Mouse (Mus musculus): Measurements from ENCODE around the gene Fgfr3. TPM values are rescaled to one million over a fixed set of nuclear protein-coding genes. Genes with fewer than 3 reads are reported as not detected.

The Fgfr3 gene
- total RNA-seq, 1 experiment from 2014 or later = 2.2 TPM

DNA sequence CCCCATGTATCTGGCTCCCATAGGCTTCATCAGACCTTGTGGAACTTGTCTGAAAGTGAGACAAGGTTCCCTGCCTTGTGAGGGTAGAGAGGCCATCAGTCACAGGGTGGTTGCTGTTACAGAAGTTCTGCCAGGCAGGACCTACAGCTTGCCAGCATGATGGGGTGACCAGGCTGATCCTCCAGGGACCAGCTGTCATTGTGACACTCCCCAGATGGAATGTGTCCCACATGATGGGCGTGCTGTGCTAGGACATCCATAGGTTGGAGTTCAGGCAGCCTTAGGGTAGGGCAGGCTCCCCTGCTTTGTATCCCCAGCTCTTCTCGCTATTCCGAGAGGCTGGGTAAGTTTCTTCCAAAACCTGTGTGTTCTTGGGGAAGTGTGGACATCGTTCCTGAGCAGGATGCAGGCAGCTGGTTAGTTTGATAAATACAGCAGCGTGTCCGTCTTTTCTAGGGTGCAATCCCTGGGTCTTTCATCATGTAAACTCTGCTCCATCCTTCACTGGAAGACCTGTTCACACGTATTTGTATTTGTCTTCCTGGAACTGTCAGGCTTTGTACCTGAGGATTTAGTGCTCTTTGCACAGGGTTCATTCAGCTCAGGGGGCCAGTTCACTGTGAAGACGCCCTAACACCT is 503 bp upstream of the Fgfr3 start:
- ATAC-seq (replicated peaks in 1 of 2; ENCODE audit: insufficient read depth in 1 of 2, low FRiP score in 2 of 2, low TSS enrichment in 1 of 2, low read depth in 1 of 2, poor library complexity in 2 of 2, severe bottlenecking in 2 of 2) = no peak

DNA sequence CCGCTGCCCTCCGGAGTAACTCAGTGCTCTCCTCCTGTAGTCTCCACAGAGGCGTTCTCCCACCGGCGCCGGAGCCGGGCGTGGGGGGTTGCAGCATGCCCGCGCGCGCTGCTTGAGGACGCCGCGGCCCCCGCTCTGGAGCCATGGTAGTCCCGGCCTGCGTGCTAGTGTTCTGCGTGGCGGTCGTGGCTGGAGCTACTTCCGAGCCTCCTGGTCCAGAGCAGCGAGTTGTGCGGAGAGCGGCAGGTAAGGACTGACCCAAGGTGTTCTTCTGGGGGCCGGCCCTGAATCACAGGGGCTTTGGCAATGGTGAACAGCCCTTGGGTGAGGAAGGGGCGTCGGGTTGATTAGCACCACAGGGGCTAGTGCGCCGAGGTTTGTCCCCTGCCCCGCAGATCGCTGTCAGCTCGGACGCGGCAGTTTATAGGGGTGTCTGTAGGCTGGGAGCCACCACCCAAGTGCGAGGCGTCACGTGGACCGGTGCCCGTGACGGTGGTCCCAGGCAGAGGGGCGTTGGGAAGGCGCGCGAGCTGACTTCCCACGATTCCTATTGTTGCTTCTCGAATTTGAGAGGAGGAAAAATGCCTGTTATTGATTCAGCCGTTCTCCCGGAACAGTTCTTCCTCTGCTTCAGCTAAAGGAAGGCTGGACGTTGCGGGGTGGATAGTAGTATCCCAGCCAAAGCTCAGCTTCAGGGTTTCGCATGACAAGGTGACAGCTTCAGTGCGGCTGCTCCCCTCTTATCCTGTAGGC is 968 bp downstream of the Fgfr3 start:
- no peak for ATAC-seq (replicated peaks in 1 of 2; ENCODE audit: insufficient read depth in 1 of 2, low FRiP score in 2 of 2, low TSS enrichment in 1 of 2, low read depth in 1 of 2, poor library complexity in 2 of 2, severe bottlenecking in 2 of 2)

DNA sequence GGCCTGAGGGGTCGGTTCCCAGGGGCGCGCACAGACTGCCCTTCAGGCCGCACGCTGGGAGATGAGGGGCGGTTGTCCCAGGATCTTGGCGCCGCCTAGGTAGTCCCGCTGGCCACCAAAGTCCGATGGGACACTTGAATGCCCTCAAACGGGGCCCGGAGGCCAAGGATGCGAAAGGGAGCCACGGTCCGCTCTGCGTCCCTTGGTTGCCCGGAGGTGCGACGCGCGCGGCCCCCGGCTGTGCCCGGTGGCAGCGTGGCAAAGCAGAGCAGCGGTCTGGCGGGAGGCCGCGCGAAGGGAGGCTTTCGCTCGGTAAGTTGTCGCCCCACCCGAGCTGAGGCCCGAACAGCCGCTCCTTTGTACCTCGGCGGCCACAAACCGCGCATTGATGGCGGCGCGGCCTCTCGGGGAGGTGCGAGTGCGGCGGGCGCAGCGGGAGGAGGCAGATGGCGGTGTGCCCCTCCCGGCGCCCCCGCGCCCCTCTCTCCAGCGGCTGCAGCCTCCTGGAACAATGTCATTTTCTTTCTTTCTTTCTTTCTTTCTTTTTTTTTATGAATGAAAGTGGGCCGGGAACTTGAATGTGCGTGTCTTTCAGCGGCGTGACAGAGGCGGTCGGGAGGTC is 1.7 kb downstream of the Fgfr3 start:
- ATAC-seq (replicated peaks in 1 of 2; ENCODE audit: insufficient read depth in 1 of 2, low FRiP score in 2 of 2, low TSS enrichment in 1 of 2, low read depth in 1 of 2, poor library complexity in 2 of 2, severe bottlenecking in 2 of 2) = no peak

DNA sequence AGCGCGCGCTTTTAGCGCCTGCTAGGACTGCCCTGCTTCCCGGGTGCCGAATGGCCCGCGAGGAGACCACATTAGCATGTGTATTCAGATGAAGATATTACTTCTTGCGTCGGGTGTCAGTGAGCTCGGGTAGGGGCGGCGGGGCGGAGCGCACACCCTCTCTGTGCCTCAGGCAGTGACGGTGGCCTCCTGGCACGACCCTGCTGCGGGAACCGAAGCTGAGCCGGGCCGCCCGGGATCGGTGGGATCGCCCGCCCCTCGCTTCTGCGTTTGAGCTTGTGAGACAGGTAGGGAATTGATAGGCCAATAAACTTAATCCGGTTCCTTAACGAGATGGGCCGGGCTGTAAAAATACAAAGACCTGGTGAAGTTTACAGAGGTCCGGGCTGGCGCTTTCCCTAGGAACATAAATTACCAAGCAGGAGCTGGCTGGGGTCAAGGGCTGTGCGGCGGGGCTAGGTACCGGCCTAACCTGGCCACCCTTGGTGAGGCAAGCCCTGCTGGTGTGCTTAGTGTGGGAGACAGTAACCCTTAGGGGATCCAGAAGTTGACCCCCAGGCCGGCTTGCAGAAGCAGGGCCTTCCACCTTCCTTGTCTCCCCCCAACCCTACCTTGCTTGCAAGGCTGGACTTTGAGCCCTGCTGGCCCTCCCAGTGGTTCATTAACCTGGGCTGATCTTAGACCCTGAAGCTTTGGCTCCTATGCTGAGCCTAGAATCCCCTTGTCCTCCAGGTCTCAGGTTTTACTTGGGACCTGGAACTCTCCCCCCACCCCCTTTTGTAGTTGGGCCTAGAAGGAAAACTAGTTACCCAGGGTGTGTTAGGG is 2.4 kb downstream of the Fgfr3 start:
- ATAC-seq (replicated peaks in 1 of 2; ENCODE audit: insufficient read depth in 1 of 2, low FRiP score in 2 of 2, low TSS enrichment in 1 of 2, low read depth in 1 of 2, poor library complexity in 2 of 2, severe bottlenecking in 2 of 2) = no peak

DNA sequence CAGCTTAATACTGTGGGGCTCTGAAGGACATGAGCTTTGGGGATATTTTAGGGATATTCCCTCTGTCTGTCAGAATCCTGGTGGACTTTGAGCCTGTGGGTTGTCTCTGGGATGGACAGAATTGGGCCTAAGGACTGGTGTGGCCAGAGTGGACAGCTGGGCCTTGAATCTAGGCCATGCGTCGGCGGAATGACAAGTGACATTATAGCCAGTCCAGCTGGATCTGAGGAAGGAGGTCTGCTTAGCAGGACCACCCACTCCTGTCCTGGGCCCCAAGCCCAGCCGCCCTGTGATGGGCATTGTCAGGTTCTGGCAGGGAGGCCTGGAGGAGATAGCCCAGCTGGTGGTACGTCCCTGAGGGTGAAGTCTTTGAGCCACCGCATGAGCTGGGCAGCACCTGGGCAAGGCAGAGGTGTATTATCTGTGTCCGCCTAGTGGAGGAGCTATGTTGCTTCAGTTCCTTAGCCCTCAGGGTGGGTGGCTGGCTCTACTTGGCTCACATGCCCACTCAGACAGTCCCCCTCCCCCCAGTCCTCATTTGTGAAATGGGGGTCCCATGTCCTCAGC is 4.7 kb downstream of the Fgfr3 start:
- no peak for ATAC-seq (replicated peaks in 1 of 2; ENCODE audit: insufficient read depth in 1 of 2, low FRiP score in 2 of 2, low TSS enrichment in 1 of 2, low read depth in 1 of 2, poor library complexity in 2 of 2, severe bottlenecking in 2 of 2)

DNA sequence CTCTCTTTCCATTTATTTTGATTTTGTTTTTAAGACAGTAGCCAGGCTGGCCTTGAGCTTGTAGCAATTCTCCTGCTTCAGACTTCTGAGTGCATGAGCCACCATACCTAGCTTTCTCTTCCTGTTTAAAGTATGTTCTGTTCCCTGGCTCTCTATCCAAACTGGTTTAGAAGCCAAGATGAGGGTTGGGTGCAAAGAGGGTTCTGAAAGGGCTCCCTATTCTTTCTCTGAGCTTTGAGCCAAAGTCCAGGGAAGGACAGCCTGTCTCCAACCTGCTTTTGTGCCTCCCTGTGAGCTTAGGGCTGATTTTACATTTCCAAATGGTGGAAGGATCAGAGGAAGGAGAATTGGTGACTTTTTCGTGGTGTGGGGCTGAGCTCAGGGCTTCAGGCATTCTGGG is 5.4 kb downstream of the Fgfr3 start:
- no peak for ATAC-seq (replicated peaks in 1 of 2; ENCODE audit: insufficient read depth in 1 of 2, low FRiP score in 2 of 2, low TSS enrichment in 1 of 2, low read depth in 1 of 2, poor library complexity in 2 of 2, severe bottlenecking in 2 of 2)

DNA sequence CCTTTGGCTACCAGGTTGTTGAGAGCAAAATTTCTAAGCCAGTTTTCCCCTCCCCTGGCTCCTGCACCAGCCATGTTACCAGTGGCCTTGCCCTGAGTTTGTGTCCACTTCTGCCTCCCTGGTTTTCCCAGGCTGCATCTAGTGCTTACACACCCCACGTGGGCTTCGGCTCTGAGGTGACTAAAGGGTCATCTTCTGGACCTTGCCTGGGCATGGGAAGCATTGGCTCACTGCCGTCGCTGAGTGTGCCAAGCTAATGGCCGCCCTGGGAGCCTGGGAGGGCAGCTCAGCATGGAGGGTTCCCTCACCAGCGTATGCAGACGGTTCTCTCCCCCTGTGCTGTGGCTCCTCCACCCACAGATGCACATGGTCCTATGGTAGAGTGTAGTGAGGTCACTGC is 7.4 kb downstream of the Fgfr3 start:
- no peak for ATAC-seq (replicated peaks in 1 of 2; ENCODE audit: insufficient read depth in 1 of 2, low FRiP score in 2 of 2, low TSS enrichment in 1 of 2, low read depth in 1 of 2, poor library complexity in 2 of 2, severe bottlenecking in 2 of 2)

DNA sequence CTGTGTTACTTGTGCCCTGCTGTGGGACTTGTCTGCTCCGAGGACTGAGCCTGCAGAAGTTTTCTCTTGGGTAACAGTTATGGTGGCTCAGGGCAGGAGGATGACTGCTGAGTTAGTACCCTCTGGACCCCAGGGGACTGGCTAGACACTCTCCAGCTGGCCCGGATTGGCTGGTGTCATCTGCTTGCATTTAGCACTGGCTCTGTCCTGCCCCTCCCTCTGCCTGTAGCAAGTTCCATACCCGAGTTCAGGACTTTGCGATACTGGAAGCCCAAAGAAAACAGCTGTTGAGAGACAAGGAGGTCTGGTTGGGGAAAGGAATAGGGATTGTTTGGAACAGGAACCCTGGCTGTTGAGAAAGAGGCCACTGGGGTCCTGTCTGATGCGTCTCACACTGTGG is 9.0 kb downstream of the Fgfr3 start:
- ATAC-seq (replicated peaks in 1 of 2; ENCODE audit: insufficient read depth in 1 of 2, low FRiP score in 2 of 2, low TSS enrichment in 1 of 2, low read depth in 1 of 2, poor library complexity in 2 of 2, severe bottlenecking in 2 of 2) = no peak

DNA sequence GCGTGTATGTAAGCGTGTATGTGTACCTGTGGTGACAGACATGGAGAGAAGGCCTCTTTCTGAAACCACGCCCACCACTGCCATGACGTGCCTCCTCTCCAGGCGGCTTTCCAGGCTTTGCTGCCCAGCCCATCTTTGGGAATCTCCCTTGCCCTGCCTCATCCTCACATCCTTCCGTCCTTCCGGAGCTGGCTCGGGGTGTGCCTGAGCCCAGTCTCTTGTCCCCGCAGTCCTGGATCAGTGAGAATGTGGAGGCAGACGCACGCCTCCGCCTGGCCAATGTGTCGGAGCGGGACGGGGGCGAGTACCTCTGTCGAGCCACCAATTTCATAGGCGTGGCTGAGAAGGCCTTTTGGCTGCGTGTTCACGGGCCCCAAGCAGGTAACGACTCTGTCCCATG is 9.6 kb downstream of the Fgfr3 start:
- ATAC-seq (replicated peaks in 1 of 2; ENCODE audit: insufficient read depth in 1 of 2, low FRiP score in 2 of 2, low TSS enrichment in 1 of 2, low read depth in 1 of 2, poor library complexity in 2 of 2, severe bottlenecking in 2 of 2) = no peak

DNA sequence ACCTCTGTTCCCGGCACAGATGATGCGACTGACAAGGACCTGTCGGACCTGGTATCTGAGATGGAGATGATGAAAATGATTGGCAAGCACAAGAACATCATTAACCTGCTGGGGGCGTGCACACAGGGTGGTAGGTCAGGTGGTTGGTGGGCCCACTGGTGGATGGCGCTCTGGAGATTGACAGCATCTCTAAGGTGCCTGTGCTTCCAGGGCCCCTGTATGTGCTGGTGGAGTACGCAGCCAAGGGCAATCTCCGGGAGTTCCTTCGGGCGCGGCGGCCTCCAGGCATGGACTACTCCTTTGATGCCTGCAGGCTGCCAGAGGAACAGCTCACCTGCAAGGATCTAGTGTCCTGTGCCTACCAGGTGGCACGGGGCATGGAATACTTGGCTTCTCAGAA is 12.4 kb downstream of the Fgfr3 start:
- ATAC-seq (replicated peaks in 1 of 2; ENCODE audit: insufficient read depth in 1 of 2, low FRiP score in 2 of 2, low TSS enrichment in 1 of 2, low read depth in 1 of 2, poor library complexity in 2 of 2, severe bottlenecking in 2 of 2) = no peak

DNA sequence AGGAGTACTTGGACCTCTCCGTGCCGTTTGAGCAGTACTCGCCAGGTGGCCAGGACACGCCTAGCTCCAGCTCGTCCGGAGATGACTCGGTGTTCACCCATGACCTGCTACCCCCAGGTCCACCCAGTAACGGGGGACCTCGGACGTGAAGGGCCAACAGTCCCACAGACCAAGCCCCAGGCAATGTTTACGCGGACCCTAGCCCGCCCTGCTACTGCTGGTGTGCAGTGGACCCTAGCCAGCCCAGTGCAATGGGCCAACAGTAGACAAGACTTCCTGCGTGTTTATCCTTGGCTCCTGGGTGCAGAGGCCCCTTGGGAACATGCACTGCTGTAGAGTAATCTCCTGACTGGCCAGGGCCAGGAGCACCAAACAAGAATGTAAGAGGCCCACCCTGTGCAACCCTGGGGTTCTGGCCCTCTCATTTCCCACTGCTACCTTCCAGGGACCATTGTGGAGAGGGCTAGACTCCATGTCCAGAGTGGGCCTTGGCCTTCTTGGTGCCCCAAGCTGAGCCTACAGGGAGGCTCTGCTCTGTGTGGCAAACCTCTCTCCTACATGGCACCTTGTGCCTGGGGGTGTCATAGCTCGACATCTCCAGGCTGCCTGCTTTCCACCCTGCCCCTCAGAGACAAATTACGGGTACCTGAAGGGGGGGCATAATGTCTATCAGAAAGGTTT is 14.1 kb downstream of the Fgfr3 start:
- no peak for ATAC-seq (replicated peaks in 1 of 2; ENCODE audit: insufficient read depth in 1 of 2, low FRiP score in 2 of 2, low TSS enrichment in 1 of 2, low read depth in 1 of 2, poor library complexity in 2 of 2, severe bottlenecking in 2 of 2)

DNA sequence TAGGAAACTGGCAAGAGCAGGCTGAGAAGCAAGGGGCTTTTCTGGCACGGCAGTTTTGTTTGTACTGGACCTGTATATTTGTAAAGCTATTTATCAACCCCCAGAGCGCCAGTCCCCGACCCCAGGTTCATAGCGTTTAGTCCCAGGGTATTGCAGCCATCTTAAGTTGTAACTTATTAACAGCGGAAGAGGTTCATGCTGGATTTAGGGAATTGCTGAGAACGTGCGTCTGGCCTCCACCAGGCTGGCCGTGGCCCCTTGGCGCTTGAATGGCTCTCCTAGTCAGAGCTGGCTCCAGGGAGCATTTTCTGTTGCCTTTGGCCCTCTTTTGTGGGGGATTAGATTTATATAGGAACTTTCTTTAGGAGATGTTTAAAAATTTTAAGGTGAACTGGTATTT is 14.8 kb downstream of the Fgfr3 start:
- no peak for ATAC-seq (replicated peaks in 1 of 2; ENCODE audit: insufficient read depth in 1 of 2, low FRiP score in 2 of 2, low TSS enrichment in 1 of 2, low read depth in 1 of 2, poor library complexity in 2 of 2, severe bottlenecking in 2 of 2)

DNA sequence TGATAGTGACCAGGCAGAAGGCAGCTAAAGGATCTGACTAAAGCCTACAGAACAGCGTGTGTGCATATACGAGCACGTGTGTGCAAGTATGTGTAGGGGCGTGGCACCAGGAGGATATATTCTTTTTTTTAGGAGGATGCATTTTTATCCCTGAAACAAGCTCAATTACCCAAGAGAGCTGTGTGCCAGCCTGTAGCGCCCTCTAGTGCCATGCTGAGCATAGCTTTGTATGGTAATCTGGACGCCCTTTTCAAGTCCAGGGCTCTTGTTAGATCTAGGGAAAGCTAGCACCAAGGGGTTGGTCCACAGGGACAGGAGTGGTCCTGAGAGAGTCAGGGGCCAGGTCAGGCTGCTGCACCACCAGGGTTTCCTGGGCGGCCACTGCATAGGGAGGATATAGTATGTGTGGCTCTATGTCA is 16.4 kb downstream of the Fgfr3 start:
- peak; percentile 34 to 71 for ATAC-seq (replicated peaks in 1 of 2; ENCODE audit: insufficient read depth in 1 of 2, low FRiP score in 2 of 2, low TSS enrichment in 1 of 2, low read depth in 1 of 2, poor library complexity in 2 of 2, severe bottlenecking in 2 of 2)

DNA sequence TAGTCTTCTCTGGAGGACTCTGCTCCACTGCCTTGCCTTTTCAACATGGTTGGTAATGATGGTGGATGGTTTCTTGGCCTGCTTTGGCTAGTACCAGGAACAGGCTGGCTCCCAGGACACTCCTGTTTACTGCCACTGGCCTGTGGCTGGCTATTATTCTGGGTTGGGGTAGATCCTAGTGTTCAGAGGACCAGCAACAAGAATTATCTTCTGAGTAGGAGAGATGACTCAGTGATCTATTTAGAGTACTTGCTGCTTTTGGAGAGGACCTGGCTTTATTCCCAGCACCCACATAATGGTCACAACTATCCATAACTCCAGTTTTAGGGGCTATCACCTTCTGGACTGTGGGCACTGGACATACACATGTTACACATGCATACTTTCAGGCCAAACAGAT is 16.9 kb downstream of the Fgfr3 start:
- ATAC-seq (replicated peaks in 1 of 2; ENCODE audit: insufficient read depth in 1 of 2, low FRiP score in 2 of 2, low TSS enrichment in 1 of 2, low read depth in 1 of 2, poor library complexity in 2 of 2, severe bottlenecking in 2 of 2) = no peak

DNA sequence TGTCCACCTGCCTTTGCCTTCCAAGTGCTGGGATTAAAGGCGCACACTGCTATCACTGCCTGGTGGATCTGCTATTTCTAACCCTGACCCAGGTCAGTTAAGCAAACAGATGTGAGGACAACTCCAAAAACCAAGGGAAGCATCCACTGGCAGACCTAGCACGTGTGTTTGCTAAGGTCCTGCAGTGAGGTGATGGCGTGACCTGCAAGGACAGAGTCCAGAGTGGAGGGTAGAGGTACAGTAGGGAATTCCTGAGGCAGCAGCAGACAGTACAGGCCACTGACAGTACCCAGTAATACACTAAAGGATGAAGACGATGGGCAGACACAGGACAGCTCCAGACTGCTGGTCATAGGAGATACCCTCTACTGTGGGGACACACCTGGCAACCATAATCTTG is 19.1 kb downstream of the Fgfr3 start:
- ATAC-seq (replicated peaks in 1 of 2; ENCODE audit: insufficient read depth in 1 of 2, low FRiP score in 2 of 2, low TSS enrichment in 1 of 2, low read depth in 1 of 2, poor library complexity in 2 of 2, severe bottlenecking in 2 of 2) = no peak

DNA sequence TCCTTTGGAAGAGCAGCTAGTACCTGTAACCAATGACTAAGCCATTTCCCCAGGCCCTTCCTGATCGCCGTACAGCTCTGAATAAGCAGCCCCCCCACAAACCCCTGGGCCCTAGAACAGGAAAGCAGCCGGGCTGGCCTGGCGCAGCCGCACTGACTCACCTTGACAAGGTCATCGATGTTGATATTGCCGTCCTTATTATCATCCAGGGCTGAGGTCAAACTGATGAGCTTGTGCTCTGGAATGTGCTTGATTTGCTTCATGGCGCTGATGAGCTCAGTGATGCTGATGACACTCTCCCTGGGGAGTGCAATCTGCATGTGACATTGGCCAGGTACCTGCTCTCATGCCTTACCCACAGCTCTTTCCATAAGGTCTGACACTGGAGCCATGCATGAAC is 22.0 kb downstream of the Fgfr3 start:
- ATAC-seq (replicated peaks in 1 of 2; ENCODE audit: insufficient read depth in 1 of 2, low FRiP score in 2 of 2, low TSS enrichment in 1 of 2, low read depth in 1 of 2, poor library complexity in 2 of 2, severe bottlenecking in 2 of 2) = no peak

DNA sequence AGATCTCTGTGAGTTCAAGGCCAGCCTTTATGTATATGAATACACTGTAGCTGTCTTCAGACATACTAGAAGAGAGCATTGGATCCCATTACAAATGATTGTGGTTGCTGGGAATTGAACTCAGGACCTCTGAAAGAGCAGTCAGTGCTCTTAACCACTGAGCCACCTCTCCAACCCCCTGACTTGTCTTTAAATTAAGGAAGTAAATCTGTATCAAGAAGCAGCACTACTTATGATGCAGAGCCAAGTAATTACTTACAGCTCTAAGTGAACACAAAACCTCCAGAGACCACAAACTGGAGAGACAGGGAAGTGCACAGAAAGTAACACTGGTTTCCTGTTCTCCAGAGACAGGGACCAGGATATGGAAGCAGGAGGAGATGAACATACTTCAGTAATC is 55.7 kb downstream of the Fgfr3 start:
- ATAC-seq (replicated peaks in 1 of 2; ENCODE audit: insufficient read depth in 1 of 2, low FRiP score in 2 of 2, low TSS enrichment in 1 of 2, low read depth in 1 of 2, poor library complexity in 2 of 2, severe bottlenecking in 2 of 2) = no peak

All from hematopoietic stem cell, adult 5-6 weeks (primary cell).